Mouse (Mus musculus) heart, adult 2 months (tissue): ENCODE results near the gene Ecd. TPM values are rescaled to one million over a fixed set of nuclear protein-coding genes. Genes with fewer than 3 reads are reported as not detected.

Experiments
- DNase-seq, 2 experiments: peaks; one replicate each; pipeline ENCODE4 v3.0.0; 2021
- H3K27ac ChIP-seq: fragments of 200-600 bp; 2 replicates; pipeline ENCODE4 v1.8.1; 2022
- H3K27me3 ChIP-seq: fragments of 200-500 bp; 2 replicates; pipeline ENCODE4 v1.6.1; 2012; ENCODE audit warnings: mild to moderate bottlenecking, low read length, inconsistent platforms, mixed read lengths; ENCODE audit not compliant: control insufficient read depth, insufficient read depth
- H3K36me3 ChIP-seq: fragments of 200-500 bp; 2 replicates; pipeline ENCODE4 v1.6.1; 2012; ENCODE audit warnings: low read length, inconsistent platforms; ENCODE audit not compliant: control insufficient read depth, insufficient read depth
- H3K4me1 ChIP-seq: fragments of 200-500 bp; 2 replicates; pipeline ENCODE4 v1.6.1; 2011; ENCODE audit warnings: low read length; ENCODE audit not compliant: control insufficient read depth, insufficient read depth
- H3K4me3 ChIP-seq: fragments of 200-600 bp; 2 replicates; pipeline ENCODE4 v1.8.1; 2022
- H3K79me2 ChIP-seq: fragments of 200-500 bp; replicated peaks from 2 replicates; pipeline ENCODE4 v1.6.1; 2012; ENCODE audit warnings: mild to moderate bottlenecking, inconsistent platforms, low read length, moderate library complexity, mixed read lengths; ENCODE audit not compliant: control insufficient read depth, insufficient read depth
- H3K9ac ChIP-seq: fragments of 200-500 bp; 2 replicates; pipeline ENCODE4 v1.6.1; 2012; ENCODE audit warnings: low read depth, mild to moderate bottlenecking, control low read depth, inconsistent platforms, low read length, mixed read lengths
- CTCF ChIP-seq: fragments of 200-600 bp; IDR thresholded peaks from 2 replicates; pipeline ENCODE4 v1.8.1; 2022; ENCODE audit warnings: antibody characterized with exemption, mild to moderate bottlenecking, moderate library complexity
- EP300 ChIP-seq: fragments of 200-500 bp; IDR thresholded peaks from 2 replicates; pipeline ENCODE4 v1.6.1; 2011; ENCODE audit warnings: low read depth, low read length, control low read depth; ENCODE audit not compliant: insufficient read depth
- POLR2A ChIP-seq: fragments of 200-500 bp; IDR thresholded peaks from 2 replicates; pipeline ENCODE4 v1.6.1; 2011; ENCODE audit warnings: mild to moderate bottlenecking, low read depth, low read length, control low read depth; ENCODE audit not compliant: insufficient read depth
- WGBS: fragments of 180-500 bp; shearing (Covaris S2); methylation state at CpG from one replicate; pipeline ENCODE4 v1.1.7; 2018; 5-methylcytosine and 5-hydroxymethylcytosine counted together
- intact Hi-C: fragments of 180-260 bp; cut with DNase I; formaldehyde crosslinking; loops from one replicate; pipeline ENCODE4 v1.15.1; 2025
- polyA plus RNA-seq: library from polyadenylated mRNA; depleted of rRNA; stranded (reverse); fragments of >200 nt; gene quantifications from 2 replicates; pipeline ENCODE4 v1.2.3, GENCODE M21; 2012
- total RNA-seq, 2 experiments: library from RNA; stranded (reverse); gene quantifications; 2 replicates each; pipeline ENCODE4 v1.2.3; 2021

The Ecd gene
- total and polyA plus RNA-seq, 3 experiments: 16.2 to 36.9 (median 31.7) TPM

GRCm38 (mm10) chr14:20388441-20389129 lies 40.7 kb upstream of the Ecd start, which contains the start of gene Dnajc9:
TSS of gene Dnajc9 (minus strand) at chr14:20388910.
- DNase-seq: peak; percentile 96 to 98
- TF ChIP-seq CTCF: peak; percentile 27; the same call in 1 of the 2 replicates
- peak; percentile 90 for TF ChIP-seq POLR2A
- TF ChIP-seq EP300: 0 out of 2 replicates have a peak, but pooled peaks have one; percentile 51
- Histone ChIP-seq H3K27ac (peak within 1 kb of the TSS; percentile 75), H3K27me3 (no peaks in the 10 kb centered on the region), H3K9ac (peak within 1 kb of the TSS; percentile 74), H3K36me3 (peaks cover 4% of the 10 kb centered on the region), H3K4me3 (peak within 1 kb of the TSS; percentile 90), H3K4me1 (peaks cover 2% of the 10 kb centered on the region; the same call in 1 of the 2 replicates), H3K79me2 (peaks cover 2% of the 10 kb centered on the region; the same call in 1 of the 2 replicates)
- whole genome bisulfite sequencing: under 1% methylated on average over 59 of the region's 59 CpGs
- intact Hi-C loops: loop anchor here (2.0 kb wide), 1 partner anchor 40 kb away; the partner anchor contains the start of genes Ecd and Fam149b

DNA sequence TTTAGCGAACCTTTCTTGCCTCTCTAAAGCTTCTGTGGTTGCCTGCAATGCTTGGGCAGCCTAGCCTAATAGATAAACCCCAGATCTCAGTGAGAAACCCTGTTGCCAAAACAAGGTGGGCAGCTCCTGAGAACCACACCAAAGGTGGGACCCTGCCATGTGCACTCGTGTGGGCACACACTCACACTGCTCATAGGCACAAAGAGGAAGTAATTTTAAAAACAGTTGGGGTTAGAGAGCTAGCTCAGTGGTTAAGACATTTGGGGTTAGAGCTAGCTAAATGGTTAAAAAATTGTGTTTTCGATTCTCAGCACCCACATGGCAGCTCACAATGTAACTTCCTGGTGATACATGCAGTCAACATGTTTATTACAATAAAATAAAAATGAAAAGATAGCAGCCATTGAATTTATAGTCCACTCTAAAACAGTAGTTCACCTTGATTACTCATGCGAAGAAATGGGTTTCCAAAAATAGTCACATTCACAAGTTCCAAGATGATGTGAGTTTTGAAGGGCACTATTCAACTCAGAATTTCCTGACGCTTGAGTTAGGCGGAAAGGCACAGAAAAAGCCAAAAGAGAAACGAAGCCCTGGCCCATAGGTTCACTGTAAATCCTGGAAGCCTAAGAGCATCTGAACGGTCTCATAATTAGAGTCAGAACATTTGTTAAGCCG lies 32.0 kb upstream of the Ecd start:
- no peak overlapping the region for H3K27ac ChIP-seq
- H3K4me3 ChIP-seq: no peak overlapping the region
- intact Hi-C loops: no loop called here
- H3K27me3 ChIP-seq: no peaks in the 10 kb centered on the region
- no peaks in the 10 kb centered on the region for H3K79me2 ChIP-seq
- no peaks in the 10 kb centered on the region for H3K4me1 ChIP-seq
- no peak for DNase-seq
- no peaks in the 10 kb centered on the region for H3K36me3 ChIP-seq
- WGBS: 80% methylated on average over 9 of the region's 9 CpGs
- H3K9ac ChIP-seq: no peak overlapping the region
- TF ChIP-seq EP300 (no peak), POLR2A (no peak), CTCF (no peak)

DNA sequence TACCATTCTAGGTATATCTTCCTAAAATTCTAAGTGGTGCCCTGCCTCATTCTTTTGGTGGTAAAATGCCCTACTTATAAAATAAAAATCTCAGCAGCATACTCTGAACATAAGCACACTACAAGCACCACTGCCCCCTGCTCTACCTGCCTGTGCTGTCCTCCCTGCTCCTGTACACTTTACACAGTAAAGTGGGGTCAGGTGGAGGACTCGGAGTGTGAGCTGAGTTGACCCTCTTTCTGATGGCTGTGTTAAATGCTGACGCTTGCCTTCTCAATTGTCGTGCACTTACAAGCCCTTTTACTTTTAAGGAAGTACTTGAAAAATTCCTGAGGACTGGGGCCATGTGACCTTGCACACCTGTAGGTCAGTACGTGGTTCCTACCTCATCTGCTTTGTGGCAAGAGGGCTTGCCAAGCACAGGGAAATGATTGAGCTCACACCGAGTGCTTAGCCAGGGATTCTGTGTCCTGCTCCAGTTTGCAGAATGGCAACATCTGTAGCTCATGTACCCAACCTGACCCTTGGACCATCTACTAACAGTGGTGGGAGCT lies 31.2 kb upstream of the Ecd start:
- no peaks in the 10 kb centered on the region for H3K79me2 ChIP-seq
- DNase-seq: no peak
- no peak overlapping the region for H3K4me3 ChIP-seq
- TF ChIP-seq CTCF: no peak
- no peak for TF ChIP-seq EP300
- no peak for TF ChIP-seq POLR2A
- no peaks in the 10 kb centered on the region for H3K36me3 ChIP-seq
- no peak overlapping the region for H3K9ac ChIP-seq
- 85% methylated on average over 5 of the region's 5 CpGs for WGBS
- intact Hi-C loops: no loop called here
- no peaks in the 10 kb centered on the region for H3K4me1 ChIP-seq
- H3K27ac ChIP-seq: no peak overlapping the region
- H3K27me3 ChIP-seq: no peaks in the 10 kb centered on the region

DNA sequence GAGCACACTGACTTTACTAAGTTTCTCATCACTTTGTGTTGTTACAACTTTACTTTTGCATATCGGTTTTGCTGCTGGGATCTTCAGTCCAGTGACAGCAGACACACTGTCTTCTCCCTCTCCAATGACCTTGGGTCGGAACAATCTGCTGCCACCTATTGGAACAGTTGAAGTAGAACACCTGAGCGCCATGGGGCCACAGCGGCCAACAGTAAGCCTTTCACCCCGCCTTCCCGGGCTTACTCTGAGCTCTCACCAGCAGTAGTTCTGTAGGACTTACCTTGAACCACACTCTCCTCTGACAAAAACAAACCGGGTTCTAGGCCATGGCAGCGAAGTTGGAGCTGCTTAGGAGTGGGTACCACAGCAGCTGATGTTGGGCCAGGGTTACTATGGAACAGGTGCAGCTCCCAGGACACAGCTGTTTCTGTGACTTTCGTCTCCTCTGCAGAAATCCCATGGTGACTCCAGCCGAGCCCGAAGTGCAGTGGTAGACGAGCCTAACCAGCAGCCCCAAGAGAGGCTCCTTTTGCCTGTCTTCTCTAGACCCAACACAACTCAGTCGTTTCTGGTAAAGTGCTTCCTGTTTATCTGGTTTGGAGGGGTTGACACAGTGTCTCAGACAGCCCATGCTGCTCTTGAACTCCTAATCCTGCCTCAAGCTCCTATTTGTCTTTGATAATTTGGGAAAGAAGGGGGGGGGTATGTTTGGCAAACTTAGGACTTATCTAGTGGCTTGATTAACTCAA lies 30.6 kb upstream of the Ecd start:
- DNase-seq: peak in 1 of 2 experiments; percentile 53
- no peak overlapping the region for H3K27ac ChIP-seq

DNA sequence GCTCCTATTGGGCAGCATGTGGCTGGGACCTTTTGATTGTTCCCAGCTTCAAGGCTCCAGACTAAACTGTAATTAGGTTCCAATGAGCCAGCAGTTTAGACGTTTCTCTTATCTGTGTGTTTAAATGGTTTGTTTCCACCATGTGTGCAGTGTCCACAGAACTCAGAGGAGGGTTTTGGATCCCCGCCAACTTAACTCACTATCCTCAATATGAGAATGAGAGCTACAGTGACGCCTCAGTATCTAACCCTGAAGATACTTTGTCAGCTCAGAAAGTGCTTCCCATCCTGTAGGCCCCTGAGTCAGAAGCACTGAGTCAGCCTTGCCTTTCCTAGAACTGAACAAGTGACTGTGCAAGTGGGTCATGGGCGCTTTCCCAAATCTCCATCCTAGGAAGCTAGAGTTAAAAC lies 29.2 kb upstream of the Ecd start:
- Histone ChIP-seq H3K36me3 (no peaks in the 10 kb centered on the region), H3K27ac (no peak overlapping the region), H3K4me1 (no peaks in the 10 kb centered on the region), H3K9ac (no peak overlapping the region), H3K27me3 (no peaks in the 10 kb centered on the region), H3K79me2 (no peaks in the 10 kb centered on the region), H3K4me3 (no peak overlapping the region)
- TF ChIP-seq CTCF (no peak), POLR2A (no peak), EP300 (no peak)
- WGBS: 40% methylated on average over 4 of the region's 4 CpGs
- intact Hi-C loops: no loop called here
- DNase-seq: no peak

More for the DNA sequence above, 30.6 kb upstream of the Ecd start:
- Histone ChIP-seq H3K4me1 (no peaks in the 10 kb centered on the region), H3K79me2 (no peaks in the 10 kb centered on the region), H3K4me3 (no peak overlapping the region), H3K36me3 (no peaks in the 10 kb centered on the region), H3K9ac (no peak overlapping the region), H3K27me3 (no peaks in the 10 kb centered on the region)
- 46% methylated on average over 13 of the region's 13 CpGs for WGBS
- intact Hi-C loops: no loop called here
- TF ChIP-seq POLR2A (no peak), CTCF (peak; percentile 71)

DNA sequence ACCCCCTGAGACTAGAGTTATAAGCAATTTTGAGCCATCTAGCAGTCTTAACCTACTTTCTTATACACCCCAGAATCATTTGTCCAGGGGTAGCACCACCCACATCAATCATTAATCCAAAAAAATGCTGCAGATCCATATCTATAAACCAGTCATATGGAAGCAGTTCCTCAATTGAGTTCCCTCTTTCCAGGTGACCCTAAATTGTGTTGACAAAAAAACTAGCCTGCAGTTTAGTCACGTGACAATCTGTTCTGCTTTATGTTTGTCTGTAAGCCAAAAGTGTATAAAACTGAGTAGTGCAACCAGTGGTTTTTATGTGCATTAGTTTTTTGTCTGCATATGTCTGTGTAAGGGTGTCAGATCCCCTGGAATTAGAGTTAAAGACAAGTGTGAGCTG lies 23.9 kb upstream of the Ecd start:
- Histone ChIP-seq H3K9ac (no peak overlapping the region), H3K4me1 (no peaks in the 10 kb centered on the region), H3K27me3 (no peaks in the 10 kb centered on the region), H3K36me3 (no peaks in the 10 kb centered on the region), H3K79me2 (no peaks in the 10 kb centered on the region), H3K4me3 (no peak overlapping the region), H3K27ac (no peak overlapping the region)
- TF ChIP-seq EP300 (no peak), CTCF (no peak), POLR2A (no peak)
- 92% methylated on average over 1 of the region's 1 CpGs for WGBS
- intact Hi-C loops: no loop called here
- no peak for DNase-seq
